Mouse (Mus musculus) layer of hippocampus, postnatal 14 days (tissue): Measurements from ENCODE around the gene Hhipl1. TPM values are rescaled to one million over a fixed set of nuclear protein-coding genes. Genes with fewer than 3 reads are reported as not detected.
A peak's percentile ranks its signal among the peaks of the same experiment; 100 is the strongest.

Source experiments
- DNase-seq, 2 experiments: peaks; one replicate each; pipeline ENCODE4 v3.0.0; 2021 to 2022; ENCODE audit warnings: low spot score in 2 of 2, mixed read lengths in 1 of 2
- long read RNA-seq, 2 experiments: library from polyadenylated mRNA; stranded (forward); transcript quantifications; one replicate each; pipeline ENCODE4 v2.0.0; 2021
- total RNA-seq, 2 experiments: library from RNA; stranded (reverse); gene quantifications; 2 replicates each; pipeline ENCODE4 v1.2.3; 2021

Gene Hhipl1
- 1 to 10 TPM; 4.1 to 5.2 TPM for total RNA-seq
- long read RNA-seq, experiment 1, full-length matches to known transcripts: 1 of 5 reads
- long read RNA-seq, experiment 1, partial matches to known transcripts: 1 of 5 reads
- long read RNA-seq, experiment 1, other reads (novel, unspliced or antisense): 3 of 5 reads
- long read RNA-seq, experiment 2, full-length matches to known transcripts: 1 of 3 reads
- long read RNA-seq, experiment 2, partial matches to known transcripts: 0 of 3 reads
- long read RNA-seq, experiment 2, other reads (novel, unspliced or antisense): 2 of 3 reads

DNA sequence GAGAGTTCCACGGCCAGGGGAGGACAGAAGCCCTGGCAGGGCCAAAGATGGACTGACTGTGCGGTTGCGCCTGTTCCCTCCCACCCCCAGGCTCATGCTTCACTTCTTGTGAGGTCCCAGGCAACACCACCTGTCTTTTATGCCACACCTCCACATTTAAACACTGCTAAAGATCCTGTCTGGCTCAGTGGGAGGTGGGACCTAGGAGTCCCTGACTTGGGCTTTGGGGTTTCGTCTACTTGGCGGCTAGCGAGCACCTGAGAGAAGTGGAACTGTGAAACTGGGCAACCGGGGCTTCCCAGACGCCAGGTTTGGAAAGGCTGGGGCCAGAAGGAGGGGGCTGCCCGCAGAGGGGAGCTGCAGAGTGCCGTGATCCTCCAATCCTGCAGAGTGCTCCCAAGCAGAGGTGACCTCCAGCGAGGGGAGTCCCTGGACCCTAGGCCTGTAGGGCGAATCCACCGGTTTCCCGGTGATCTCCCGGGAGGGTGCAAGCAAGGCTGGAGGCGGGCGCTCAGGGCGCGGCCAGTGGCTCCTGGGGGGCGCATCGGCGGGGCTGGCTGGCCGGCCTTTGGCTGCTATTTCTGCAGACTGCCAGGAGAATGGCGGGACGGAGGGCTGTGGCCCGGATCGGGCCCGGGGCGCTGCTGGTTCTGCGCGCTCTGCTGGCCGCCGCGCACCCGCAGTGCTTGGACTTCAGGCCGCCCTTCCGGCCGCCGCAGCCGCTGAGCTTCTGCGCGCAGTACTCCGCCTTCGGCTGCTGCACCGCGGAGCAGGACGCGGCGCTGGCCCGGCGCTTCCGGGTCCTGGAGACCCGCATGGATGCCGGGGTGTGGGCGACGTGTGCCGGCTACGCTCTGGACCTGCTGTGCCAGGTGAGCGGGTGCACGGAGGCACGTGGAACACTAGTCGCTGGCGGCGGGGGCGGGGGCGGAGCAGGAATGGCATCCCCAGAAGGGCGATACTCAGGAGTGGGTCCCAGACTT is at the start of gene Hhipl1:
Gene Hhipl1, plus strand, starts transcription at position 459 of the 983 bp plus-strand sequence.
- DNase-seq: no peak

DNA sequence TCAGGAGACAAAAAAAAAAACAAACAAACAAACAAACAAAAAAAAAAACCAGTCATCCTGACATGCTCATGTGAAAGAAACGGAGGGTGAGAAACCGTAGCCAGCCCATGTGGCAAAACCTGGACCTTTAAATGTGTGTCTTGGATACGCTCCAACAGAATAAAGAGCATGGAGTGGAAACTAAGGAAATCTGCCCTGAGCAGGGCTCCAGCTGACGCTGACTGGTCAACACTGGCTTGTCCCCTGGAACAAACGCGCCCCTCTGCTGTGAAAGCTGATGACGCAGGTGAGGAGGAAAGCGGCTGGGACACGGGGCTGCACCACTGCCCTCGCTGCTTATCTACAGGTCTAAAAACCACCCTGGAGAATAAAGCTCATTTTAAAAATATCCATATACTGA is 49.3 kb upstream of the Hhipl1 start:
- DNase-seq: no peak

DNA sequence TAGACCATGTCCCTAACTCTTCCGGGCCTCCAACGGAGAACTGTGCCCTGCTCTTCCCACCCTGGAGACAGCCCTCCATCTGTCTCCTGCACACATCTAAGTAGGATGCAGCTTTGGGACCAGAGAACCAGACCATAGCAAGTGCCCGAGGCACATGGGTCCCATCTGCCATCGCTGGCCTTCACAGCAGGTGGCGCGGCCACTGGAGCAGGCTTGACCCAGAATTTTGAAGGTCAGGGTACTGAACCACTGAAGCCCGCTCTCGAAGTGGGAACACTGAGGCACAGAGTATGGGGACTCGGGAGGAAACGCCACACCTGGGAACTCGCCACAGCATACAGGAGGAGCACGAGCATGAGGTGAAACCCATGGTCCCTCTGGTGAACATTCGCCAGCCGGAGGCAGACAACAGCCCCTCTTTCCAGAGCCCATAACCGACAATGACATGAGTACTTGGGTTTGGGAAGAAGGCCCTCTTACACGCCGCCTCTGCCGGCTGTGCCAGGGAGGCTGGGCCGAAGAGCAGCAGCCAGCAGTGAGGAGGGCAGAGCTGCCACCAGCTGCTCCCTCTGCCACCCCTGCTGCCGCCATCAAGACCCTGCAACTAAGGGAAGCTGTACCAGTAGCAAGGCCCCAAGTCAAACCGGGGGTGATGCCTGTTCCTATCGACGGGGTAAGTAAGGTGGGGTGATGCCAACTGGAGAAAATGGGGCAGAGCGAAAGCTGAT is 46.6 kb upstream of the Hhipl1 start:
- DNase-seq: no peak

DNA sequence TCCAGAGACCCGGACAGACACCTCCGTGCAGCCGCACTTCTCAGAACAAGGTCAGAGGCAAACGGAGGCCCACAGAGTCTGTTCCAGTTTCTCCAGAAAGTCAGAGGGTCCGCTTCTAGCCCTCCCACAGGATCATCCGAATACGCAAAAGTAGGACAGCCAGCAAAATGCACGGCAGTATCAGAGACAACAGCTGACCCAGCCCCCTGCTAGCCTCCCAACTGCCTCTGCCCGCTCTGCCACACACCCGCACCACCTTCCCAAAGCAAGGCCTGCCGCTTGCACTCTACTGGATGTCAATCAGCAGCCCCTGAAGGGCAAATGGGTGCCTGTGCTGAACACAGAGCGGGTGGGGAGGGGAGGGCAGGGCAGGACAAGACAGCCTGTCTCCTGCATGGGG is 45.1 kb upstream of the Hhipl1 start:
- no peak for DNase-seq

DNA sequence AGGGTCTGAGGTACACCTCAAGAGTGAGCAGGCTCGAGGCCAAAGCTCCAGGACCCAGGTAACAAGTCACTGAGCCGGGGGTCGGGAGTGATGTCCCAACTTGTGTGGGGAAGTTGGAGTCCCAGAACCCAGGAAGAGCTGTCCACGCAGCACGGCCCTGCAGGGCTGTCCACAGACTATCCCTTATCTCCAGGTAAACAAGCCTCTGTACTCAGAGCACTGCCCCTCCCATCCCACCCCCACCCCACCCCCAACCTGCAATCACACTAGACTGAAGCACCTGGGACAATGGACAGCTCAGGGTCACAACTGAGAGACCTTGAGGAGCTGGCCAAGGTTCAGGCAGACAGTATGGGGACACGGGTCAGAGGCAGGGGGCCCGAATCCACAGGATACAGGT is 41.2 kb upstream of the Hhipl1 start:
- DNase-seq: no peak

DNA sequence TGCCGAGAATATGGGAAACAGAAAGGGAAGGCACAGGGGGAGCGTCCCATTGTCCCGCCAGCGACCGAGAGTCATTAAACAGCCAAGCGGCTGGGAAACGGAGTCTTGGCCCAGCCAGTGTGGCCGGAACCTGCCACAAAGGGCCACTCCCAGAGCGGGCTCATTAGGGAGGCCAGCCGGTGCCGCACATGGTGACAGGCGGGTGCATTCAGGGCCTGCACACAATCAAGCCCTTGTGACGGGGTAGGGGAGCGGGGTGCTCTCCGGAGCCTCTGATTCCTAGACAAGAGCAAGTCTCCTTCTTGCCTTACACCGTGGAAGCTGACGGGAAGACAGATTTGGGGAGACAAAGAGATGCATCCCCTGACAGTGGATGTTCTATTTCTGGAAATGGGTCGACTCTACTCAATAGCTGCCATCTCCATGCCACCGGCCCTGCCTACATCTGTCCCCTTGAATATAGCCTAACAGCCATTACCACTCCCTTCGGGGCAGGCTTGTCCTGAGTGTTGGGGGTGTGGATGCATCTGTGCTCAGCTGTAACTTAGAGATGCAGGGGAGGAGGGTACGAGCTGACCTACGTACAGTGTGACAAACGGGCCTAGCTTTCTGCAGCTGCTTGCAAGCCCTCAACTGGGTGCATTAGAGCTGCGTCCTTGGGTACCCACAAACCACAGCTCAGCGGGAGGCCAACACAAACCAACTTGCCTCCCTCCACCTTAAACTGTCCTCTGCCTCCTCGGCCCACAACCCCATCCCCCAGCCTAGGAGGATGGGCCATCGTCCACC is 40.0 kb upstream of the Hhipl1 start:
- DNase-seq: peak in 1 of 2 experiments; percentile 47

DNA sequence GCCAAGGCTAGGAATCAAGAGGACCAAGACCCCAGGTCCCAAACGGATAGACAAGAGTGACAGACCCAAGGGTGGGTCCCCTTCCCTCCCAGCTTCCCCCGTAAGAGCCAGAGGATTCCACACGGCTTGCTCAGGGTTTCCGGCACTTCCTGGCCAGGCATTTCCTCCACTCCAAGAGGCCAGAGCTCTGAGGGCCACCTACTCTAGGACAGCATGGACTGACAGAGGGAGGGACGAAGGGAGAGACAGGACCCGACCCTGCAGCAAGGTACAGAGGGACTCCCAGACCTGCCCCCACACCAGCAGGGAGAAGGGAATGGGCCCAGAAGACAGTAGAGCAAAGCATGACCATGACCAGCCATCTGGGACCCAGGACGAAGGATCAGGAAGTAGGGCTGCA is 38.4 kb upstream of the Hhipl1 start:
- DNase-seq: no peak

DNA sequence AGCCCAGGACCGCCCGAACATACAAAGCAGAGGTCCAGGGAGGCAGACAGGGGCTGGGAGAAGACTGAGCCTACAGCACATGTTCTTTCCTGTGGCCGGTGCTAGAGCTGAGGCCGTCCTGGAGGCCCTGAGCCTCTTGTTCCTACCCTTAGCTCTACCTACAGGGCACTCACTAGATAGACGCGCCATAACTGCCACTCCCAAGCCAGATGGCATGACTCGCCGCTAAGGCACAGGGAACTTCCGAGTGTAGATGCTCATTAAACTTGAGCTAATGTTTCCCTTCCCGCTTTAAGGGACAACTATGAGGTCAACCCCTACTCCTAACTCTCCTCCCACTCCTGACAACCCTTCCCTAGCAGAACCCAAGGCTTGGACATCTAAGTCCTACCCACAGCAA is 37.1 kb upstream of the Hhipl1 start:
- no peak for DNase-seq

DNA sequence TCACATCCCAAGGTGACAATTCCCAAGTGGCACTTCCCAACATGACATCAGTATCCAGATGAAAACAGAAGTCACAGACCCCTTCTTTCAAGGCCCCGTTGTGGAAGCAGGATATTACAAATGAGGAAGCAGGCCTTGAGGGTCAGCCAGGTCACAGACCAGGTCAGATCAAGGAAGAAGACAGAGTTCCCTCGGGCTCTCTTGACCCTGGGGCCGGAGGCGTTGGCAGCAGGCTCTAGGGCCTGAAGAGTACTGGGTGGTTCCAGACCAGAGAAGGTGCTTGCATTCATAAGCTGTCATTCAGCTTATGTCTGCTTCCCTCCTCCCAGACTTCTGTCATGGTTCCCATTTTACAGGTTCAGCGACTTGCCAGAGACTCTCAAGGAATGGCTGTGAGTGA is 36.4 kb upstream of the Hhipl1 start:
- DNase-seq: no peak

DNA sequence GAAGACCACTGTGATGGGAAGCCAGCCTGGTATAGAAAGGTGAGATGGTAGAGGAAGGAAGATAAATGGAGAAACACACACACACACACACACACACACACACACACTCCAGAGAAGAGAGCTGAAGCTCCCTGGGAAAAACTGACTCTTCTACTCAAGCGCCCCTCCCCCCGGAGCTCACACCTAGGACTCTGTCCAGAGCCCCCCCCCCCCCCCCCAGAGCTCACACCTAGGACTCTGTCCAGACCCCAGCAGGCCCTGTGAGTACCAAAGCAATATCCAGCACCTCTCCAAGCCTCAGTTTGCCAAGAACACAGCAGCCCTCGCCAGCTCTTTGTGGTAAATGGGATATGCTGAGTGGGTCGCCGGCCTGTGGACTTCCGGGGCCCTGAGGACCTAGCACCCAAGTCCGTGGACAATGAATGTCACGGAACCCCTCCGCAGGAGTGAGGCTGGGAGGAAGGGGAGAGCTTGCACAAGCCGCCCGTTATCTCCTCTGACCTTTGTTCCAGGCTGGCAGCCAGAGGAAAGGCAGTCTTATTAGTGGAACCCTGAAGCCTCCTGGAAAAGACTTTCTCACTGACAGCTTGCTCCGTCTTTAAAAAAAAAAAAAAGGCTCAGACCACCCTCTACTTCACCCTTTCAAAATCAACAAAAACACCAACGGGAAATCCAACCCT is 35.7 kb upstream of the Hhipl1 start:
- DNase-seq: no peak

DNA sequence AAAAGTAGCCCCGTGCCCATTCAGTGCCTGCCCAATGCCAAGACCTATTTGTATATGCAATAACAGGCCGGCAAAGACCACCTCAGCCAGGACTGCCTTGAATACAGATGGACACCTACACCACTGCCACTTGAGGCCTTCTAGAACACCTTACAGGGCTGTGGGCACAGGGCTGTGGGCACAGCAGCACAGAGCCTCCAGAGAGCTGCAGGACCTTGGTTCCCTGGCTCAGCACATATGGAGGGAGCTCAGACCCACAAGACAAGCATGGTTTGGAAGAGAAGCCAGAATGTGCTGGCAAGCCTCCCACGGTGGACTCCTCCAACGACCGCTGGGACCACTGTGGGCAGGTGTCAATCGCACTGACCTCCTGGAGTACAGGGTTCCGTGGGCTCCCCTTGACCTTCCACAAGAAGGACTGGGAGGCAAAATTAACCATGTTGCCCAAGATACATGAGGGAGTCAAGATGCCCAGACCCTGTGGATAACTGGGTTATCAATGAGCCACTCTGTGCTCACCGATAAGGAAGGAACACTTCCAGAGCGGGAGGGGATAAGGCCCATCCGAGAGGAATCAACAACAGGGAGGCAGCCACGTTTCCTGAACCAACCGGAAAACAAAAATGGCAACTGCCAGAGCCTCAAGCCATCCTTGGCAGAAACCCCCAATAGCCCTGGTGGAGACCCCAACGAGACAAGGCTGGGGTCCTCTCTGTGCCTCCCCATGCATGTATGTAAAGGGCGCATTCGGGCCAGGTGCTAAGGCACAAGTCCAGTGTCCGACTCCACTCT is 34.5 kb upstream of the Hhipl1 start:
- no peak for DNase-seq

DNA sequence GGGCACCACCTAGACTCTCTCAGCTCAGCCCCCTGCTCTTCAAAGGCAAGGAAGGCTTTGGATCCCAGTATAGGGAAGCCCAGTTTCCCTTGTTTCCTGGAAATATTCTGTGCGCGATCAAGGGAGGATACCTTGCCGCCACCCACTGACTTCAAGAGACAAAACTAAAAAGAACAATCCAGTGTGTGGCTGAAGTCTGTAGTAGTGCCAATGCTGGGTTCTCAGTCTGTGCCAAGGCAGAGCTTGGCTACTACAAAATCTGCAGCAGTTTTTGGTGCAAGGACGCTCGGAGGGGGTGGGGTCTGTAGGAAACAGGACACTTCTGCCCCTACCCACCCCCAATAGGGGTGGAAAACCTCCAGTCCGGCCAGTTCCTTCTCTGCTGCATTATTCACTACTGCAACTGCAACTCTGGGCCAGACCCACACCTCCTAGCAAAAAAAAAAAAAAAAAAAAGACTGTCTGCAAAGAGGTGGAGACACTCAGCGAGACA is 33.9 kb upstream of the Hhipl1 start:
- no peak for DNase-seq

DNA sequence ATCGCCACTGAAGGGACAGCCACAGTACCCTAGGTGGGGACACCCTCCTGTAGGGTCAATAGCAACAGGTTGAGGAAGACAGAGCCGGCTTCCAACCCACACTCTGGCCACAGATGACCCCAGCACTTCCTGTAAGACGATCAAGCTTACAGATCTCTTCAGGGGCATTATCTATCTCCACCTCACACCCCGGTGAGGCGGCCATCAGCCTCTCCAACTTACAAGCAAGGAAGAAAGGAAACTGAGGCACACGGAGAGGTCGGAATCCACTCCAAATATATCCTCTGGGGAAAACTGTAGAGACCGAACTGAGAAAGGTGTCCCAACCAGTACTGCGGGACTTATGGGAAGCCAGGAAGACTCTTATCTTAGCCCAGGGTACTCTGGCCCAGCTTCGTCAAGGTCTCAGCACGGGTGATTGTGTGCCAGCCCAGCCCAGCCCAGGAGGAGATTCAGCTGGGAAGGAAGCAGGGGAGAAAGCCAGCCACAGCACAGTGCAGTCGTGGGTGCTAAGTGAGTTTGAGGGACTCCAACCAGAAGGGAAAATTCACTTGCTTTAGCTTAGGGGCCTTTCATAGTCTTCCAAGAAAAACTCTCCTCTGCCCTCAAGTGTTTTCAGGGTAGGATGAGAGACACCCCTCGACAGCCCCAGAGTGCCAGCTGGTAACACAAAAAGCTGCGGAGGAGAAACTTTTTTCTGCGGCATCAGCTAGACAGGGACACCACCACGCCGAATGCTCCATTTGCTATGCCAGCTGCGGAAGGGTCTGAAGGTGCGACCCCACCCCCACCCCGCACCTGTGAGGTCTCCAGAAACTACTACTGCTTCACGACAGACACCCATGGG is 32.4 kb upstream of the Hhipl1 start:
- DNase-seq: no peak

DNA sequence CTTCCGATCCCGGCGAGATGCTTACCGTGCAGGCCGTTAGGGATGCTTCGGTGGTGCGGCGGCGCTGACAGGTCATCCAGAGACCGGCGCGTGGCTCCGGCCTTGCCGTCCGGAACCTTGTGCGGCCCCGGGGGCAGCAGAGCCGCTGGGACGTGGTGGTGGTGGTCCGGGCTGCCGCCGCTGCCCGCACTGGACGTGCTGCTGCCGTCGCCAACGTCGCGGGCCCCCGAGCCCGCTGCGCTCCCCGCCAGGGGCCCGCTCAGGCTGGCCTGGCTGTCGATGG is 31.8 kb upstream of the Hhipl1 start:
- DNase-seq: no peak

DNA sequence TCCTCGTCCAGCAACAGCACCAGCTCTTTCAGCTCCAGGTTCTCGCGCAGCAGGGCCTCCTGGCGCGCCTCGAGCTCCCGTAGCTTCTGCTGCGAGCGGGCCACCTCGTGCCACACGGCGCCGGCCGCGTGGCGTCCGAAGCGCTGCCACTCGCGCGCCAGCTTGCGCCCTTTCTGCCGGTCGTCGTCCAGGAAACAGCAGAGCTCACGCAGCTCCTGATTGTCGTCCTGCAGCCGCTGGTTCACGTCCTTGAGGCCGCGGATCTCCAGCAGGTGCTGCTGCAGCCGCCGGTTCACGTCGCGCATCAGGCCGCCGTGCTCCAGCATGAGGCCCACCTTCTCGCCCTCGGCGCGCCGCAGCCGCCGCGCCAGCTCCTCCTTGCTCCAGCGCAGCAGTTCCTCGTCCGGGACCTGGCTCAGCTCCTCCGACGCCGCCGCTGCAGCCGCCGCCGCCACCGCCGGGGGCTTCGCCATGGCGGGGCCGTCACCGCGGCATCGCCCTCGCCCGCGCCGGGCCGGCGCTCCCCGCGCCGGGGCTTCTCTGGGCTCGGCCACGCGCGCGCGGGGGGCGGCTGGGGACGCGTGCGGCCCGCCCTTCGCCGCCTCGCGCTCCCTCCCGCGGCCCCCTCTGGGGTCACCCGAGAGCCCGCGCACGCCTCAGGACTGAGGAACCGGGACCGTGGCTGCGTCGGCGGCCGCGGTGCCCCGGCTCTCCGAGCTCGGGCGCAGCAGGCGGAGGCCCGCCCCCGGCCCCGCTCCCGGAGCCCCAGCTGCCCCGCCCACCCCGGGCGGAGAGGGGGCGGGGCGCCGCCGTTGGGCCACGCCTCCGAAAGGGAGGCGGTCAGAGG is 31.2 kb upstream of the Hhipl1 start, which contains the start of gene Ccdc85c:
Gene Ccdc85c, minus strand, starts transcription at position 765 of the 847 bp plus-strand sequence.
- peak in 1 of 2 experiments; percentile 66 for DNase-seq

DNA sequence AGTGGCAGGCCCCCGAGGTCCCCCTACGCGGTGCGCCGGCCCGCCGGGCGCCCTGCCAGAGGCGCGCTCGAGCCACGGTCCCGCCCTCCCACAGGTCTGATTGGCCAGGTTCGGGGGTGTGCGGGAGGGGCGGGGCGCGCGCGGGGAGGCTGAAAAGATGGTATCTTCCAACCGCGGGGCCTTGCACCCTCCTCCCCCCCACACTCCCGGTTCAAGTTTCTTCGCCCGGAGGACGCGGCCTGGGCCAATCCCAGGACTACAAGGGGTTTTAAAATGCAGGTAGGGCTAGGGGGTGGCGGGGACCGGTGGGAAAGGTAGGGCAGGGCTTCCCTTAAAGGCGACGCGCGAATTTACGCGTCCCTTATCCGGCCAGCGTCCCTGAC is 30.6 kb upstream of the Hhipl1 start:
- DNase-seq: peak; percentile 95 to 97
